Mouse (Mus musculus) embryonic facial prominence, embryonic 10.5 days (tissue): Measurements from ENCODE around the gene Csf2ra. TPM values are rescaled to one million over a fixed set of nuclear protein-coding genes. Genes with fewer than 3 reads are reported as not detected.
"Not testable (repeated sequence)": the region's sequence is repeated elsewhere in the genome, so short reads cannot be mapped to it uniquely, and the experiment has no call there.

Experiments
- DNase-seq: peaks from one replicate; pipeline ENCODE4 v3.0.0-alpha.2; 2017; ENCODE audit warnings: low spot score
- H3K27ac ChIP-seq: fragments of 300-500 bp; sonication (generic); replicated peaks from 2 replicates; pipeline ENCODE4 v1.5.1; 2016; ENCODE audit warnings: mild to moderate bottlenecking
- H3K27me3 ChIP-seq: fragments of 300-500 bp; sonication (generic); replicated peaks from 2 replicates; pipeline ENCODE4 v1.6.1; 2016; ENCODE audit warnings: low read depth, mild to moderate bottlenecking; ENCODE audit not compliant: poor library complexity, severe bottlenecking
- H3K36me3 ChIP-seq: fragments of 300-500 bp; sonication (generic); replicated peaks from 2 replicates; pipeline ENCODE4 v1.6.1; 2016; ENCODE audit warnings: mild to moderate bottlenecking, moderate library complexity
- H3K4me1 ChIP-seq: fragments of 300-500 bp; sonication (generic); 2 replicates; pipeline ENCODE4 v1.6.1; 2016
- H3K4me3 ChIP-seq: fragments of 300-500 bp; sonication (generic); 2 replicates; pipeline ENCODE4 v1.5.1; 2016; ENCODE audit warnings: mild to moderate bottlenecking, moderate library complexity
- H3K9me3 ChIP-seq: fragments of 300-500 bp; sonication (generic); 2 replicates; pipeline ENCODE4 v1.6.1; 2016; ENCODE audit warnings: mild to moderate bottlenecking
- WGBS: fragments of 180-500 bp; shearing (Covaris S2); methylation state at CpG from one replicate; pipeline ENCODE4 v1.1.7; 2016; 5-methylcytosine and 5-hydroxymethylcytosine counted together
- polyA plus RNA-seq: library from polyadenylated mRNA; unstranded; fragments of >200 nt; fragmentation: Nextera tagmentation; extraction: Ambion mirVana; gene quantifications from 2 replicates; pipeline ENCODE4 v1.2.1, GENCODE M21; 2016

Gene Csf2ra
- polyA plus RNA-seq, 1 experiment from 2014 or later = 16.3 TPM

- H3K9me3 ChIP-seq = no peaks in the 10 kb centered on the region
- H3K4me1 ChIP-seq = no peaks in the 10 kb centered on the region
- 12% methylated on average over 13 of the region's 13 CpGs for WGBS
- peak; percentile 88 for DNase-seq
- H3K36me3 ChIP-seq = no peaks in the 10 kb centered on the region
- H3K4me3 ChIP-seq = no peak overlapping the region
- no peak overlapping the region for H3K27ac ChIP-seq
- H3K27me3 ChIP-seq = no peaks in the 10 kb centered on the region
Observed at GRCm38 (mm10) chr19:61199316-61199715, 28.9 kb downstream of the Csf2ra start.

- H3K4me1 ChIP-seq, DNase-seq, H3K4me3 ChIP-seq, H3K36me3 ChIP-seq, H3K27ac ChIP-seq, H3K27me3 ChIP-seq: not testable (repeated sequence)
- 83% methylated on average over 2 of the region's 2 CpGs for WGBS
- peaks cover 34% of the 10 kb centered on the region; the same call in 1 of the 2 replicates for H3K9me3 ChIP-seq
Observed at GRCm38 (mm10) chr19:61183590-61183989, 44.6 kb downstream of the Csf2ra start, which contains the start of gene Gm6020. Gm6020 (plus strand) TSS chr19:61183890.

- DNase-seq = peak; percentile 35
- H3K36me3 ChIP-seq = no peaks in the 10 kb centered on the region
- peak within 1 kb of the TSS; percentile 50 for H3K4me3 ChIP-seq
- no peaks in the 10 kb centered on the region for H3K4me1 ChIP-seq
- H3K27me3 ChIP-seq = peaks cover 17% of the 10 kb centered on the region
- peaks cover 7% of the 10 kb centered on the region; the same call in 1 of the 2 replicates for H3K9me3 ChIP-seq
- no peak within 1 kb of the TSS for H3K27ac ChIP-seq
- 31% methylated on average over 39 of the region's 39 CpGs for WGBS
Observed at GRCm38 (mm10) chr19:61175756-61176324, 52.4 kb downstream of the Csf2ra start, which contains the start of gene Gm7102. Gm7102 (minus strand) TSS chr19:61176309.

Other genes with a start within 250 kb of the Csf2ra start
- 27.7 and 35.2 TPM in 2 replicates for gene Zfp950, start 87.6 kb downstream of the Csf2ra start, polyA plus RNA-seq
- 0.10 TPM in 1 of 2 replicates, not detected in the other for gene Gm7102, start 52.1 kb downstream of the Csf2ra start, polyA plus RNA-seq
- not detected in 2 replicates for gene Gm6020, start 44.5 kb downstream of the Csf2ra start, polyA plus RNA-seq
- gene Gm21060, start 68.6 kb upstream of the Csf2ra start, polyA plus RNA-seq = not detected in 2 replicates